In the genomic region with DNA sequence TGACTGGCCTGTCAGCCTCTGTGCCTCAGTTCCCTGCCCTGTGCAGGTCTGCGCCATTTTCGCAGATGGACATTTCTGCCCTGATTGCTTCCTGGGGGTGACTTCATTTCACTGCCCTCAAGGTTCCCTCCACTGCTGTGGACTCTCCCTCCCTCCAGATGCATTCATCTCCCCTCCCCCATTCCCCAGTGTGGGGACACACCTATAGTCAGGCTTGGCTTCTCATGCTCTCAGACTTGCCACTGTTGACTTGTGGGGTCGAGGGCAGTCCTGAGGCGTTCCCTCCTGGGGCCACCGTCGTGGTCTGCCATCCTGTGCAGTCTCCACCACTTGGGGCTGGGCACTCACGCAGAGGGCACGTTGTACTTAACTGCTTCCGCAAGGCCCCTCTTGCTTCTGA, we compare ENCODE assay signal across 34 mouse cellular contexts. TPM values are rescaled to one million over a fixed set of nuclear protein-coding genes. Genes with fewer than 3 reads are reported as not detected.
"Had no signal": no experiment of that assay in that cellular context is flagged by ENCODE, and none has a peak within 500 bp of the region (broad histone marks: within the 10 kb centered on the region; RNA-seq: fewer than 3 reads in every experiment).

No protein-coding gene starts in this region.

- H3K36me3 ChIP-seq: heart, embryonic 13.5 days; heart, embryonic 15.5 days; hindbrain, embryonic 13.5 days; hindbrain, embryonic 15.5 days; limb, embryonic 10.5 days; limb, embryonic 12.5 days; liver, embryonic 13.5 days; liver, embryonic 15.5 days had no signal

- H3K27me3 ChIP-seq: heart, embryonic 13.5 days; heart, embryonic 15.5 days; hindbrain, embryonic 15.5 days; limb, embryonic 12.5 days; liver, embryonic 13.5 days; liver, embryonic 15.5 days had no signal

- H3K9ac ChIP-seq: heart, embryonic 13.5 days; heart, embryonic 15.5 days; hindbrain, embryonic 13.5 days; hindbrain, embryonic 15.5 days; limb, embryonic 12.5 days; liver, embryonic 13.5 days; liver, embryonic 15.5 days; liver, postnatal 0 days had no signal

- ATAC-seq: intestine, postnatal 0 days; liver, postnatal 0 days had no signal

- H3K9me3 ChIP-seq: heart, embryonic 13.5 days; heart, embryonic 15.5 days; hindbrain, embryonic 13.5 days; hindbrain, embryonic 15.5 days; limb, embryonic 10.5 days; limb, embryonic 12.5 days; liver, embryonic 13.5 days; liver, embryonic 15.5 days had no signal

- DNase-seq: gastrocnemius, postnatal 14 days; gastrocnemius, postnatal 36 days; heart, adult 11 months; heart, adult 2 months; heart, postnatal 14 days; heart, postnatal 36 days; kidney, adult 18-20 months; kidney, adult 8-10 months; kidney, postnatal 10 days; kidney, postnatal 25 days; kidney, postnatal 4 days; layer of hippocampus, adult 9-11 months; liver; liver, embryonic 13.5 days; liver, postnatal 0 days; lung, adult 2 months had no signal

- H3K4me3 ChIP-seq: heart, adult 2 months; heart, embryonic 13.5 days; heart, embryonic 15.5 days; hindbrain, embryonic 13.5 days; hindbrain, embryonic 15.5 days; limb, embryonic 10.5 days; limb, embryonic 12.5 days; liver, embryonic 13.5 days; liver, embryonic 15.5 days had no signal

- H3K27ac ChIP-seq: heart, adult 2 months; heart, embryonic 13.5 days; heart, embryonic 15.5 days; hindbrain, embryonic 13.5 days; hindbrain, embryonic 15.5 days; hindbrain, postnatal 0 days; limb, embryonic 10.5 days; limb, embryonic 12.5 days; liver, embryonic 13.5 days; liver, embryonic 15.5 days had no signal

- H3K4me2 ChIP-seq: heart, embryonic 11.5 days; heart, embryonic 13.5 days; heart, embryonic 15.5 days; hindbrain, embryonic 13.5 days; hindbrain, embryonic 15.5 days; limb, embryonic 12.5 days; liver, embryonic 11.5 days; liver, embryonic 13.5 days; liver, embryonic 15.5 days had no signal

- H3K4me1 ChIP-seq: liver, embryonic 13.5 days; liver, embryonic 15.5 days had no signal

RNA-seq across cellular contexts. Expression of a gene that starts 38.3 kb away (rescaled TPM):
- total RNA-seq: gastrocnemius, postnatal 14 days; gastrocnemius, postnatal 36 days; heart, adult 2 months; heart, postnatal 14 days; heart, postnatal 36 days; hematopoietic stem cell, adult 5-6 weeks; hindbrain, postnatal 0 days had no signal
- polyA plus RNA-seq: gonadal fat pad, adult 2 months; heart, adult 2 months; heart, embryonic 11.5 days; heart, embryonic 13.5 days; heart, embryonic 15.5 days; heart, postnatal 0 days; hindbrain, embryonic 11.5 days; hindbrain, embryonic 13.5 days; hindbrain, embryonic 15.5 days; hindbrain, postnatal 0 days; intestine, embryonic 14.5 days; intestine, postnatal 0 days; kidney, embryonic 14.5 days; kidney, embryonic 16.5 days; limb, embryonic 10.5 days; limb, embryonic 12.5 days; liver, embryonic 11.5 days; liver, embryonic 13.5 days; liver, embryonic 15.5 days; liver, postnatal 0 days had no signal
